Mouse (Mus musculus) hindbrain, postnatal 0 days (tissue): ENCODE measurements around the gene Ldlrad3. TPM values are rescaled to one million over a fixed set of nuclear protein-coding genes. Genes with fewer than 3 reads are reported as not detected.
A peak's percentile ranks its signal among the peaks of the same experiment; 100 is the strongest.

ENCODE experiments used
- ATAC-seq: fragments of 200-750 bp; cut with Nextera tagmentation; 2 replicates; pipeline ENCODE4 v1.8.0; 2017; ENCODE audit warnings: mild to moderate bottlenecking, moderate TSS enrichment, moderate library complexity
- DNase-seq: peaks from one replicate; pipeline ENCODE4 v3.0.0-alpha.2; 2015; ENCODE audit warnings: low spot score
- H3K27ac ChIP-seq: fragments of 300-500 bp; sonication (generic); 2 replicates; pipeline ENCODE4 v1.5.1; 2014; ENCODE audit warnings: mild to moderate bottlenecking
- H3K27me3 ChIP-seq: fragments of 300-500 bp; sonication (generic); 2 replicates; pipeline ENCODE4 v1.6.1; 2014; ENCODE audit warnings: low read length, mixed read lengths; ENCODE audit not compliant: insufficient read depth
- H3K36me3 ChIP-seq: fragments of 300-500 bp; sonication (generic); 2 replicates; pipeline ENCODE4 v1.6.1; 2014; ENCODE audit warnings: low read length, mixed read lengths; ENCODE audit not compliant: insufficient read depth
- H3K4me1 ChIP-seq: fragments of 300-500 bp; sonication (generic); 2 replicates; pipeline ENCODE4 v1.6.1; 2014; ENCODE audit warnings: antibody characterized with exemption, low read length, mixed read lengths; ENCODE audit not compliant: insufficient read depth
- H3K4me2 ChIP-seq: fragments of 300-500 bp; sonication (generic); 2 replicates; pipeline ENCODE4 v1.6.1; 2014; ENCODE audit warnings: low read depth, mild to moderate bottlenecking, low read length, moderate library complexity, mixed read lengths
- H3K4me3 ChIP-seq: fragments of 300-500 bp; sonication (generic); 2 replicates; pipeline ENCODE4 v1.5.1; 2014; ENCODE audit warnings: low read length
- H3K9ac ChIP-seq: fragments of 300-500 bp; sonication (generic); replicated peaks from 2 replicates; pipeline ENCODE4 v1.6.1; 2014; ENCODE audit warnings: mild to moderate bottlenecking, low read length, moderate library complexity, mixed read lengths
- H3K9me3 ChIP-seq: fragments of 300-500 bp; sonication (generic); 2 replicates; pipeline ENCODE4 v1.6.1; 2016; ENCODE audit warnings: low read length, mixed read lengths
- CTCF ChIP-seq: IDR thresholded peaks from 2 replicates; pipeline ENCODE4 v1.5.1; 2016; ENCODE audit warnings: antibody characterized with exemption, control low read depth, low read depth
- WGBS: fragments of 180-500 bp; shearing (Covaris S2); extraction: QIAGEN DNeasy Blood & Tissue Kit; methylation state at CpG from one replicate; pipeline ENCODE4 v1.1.7; 2014; 5-methylcytosine and 5-hydroxymethylcytosine counted together
- polyA plus RNA-seq: library from polyadenylated mRNA; unstranded; fragments of >200 nt; fragmentation: Nextera tagmentation; extraction: Ambion mirVana; gene quantifications from 2 replicates; pipeline ENCODE4 v1.2.1, GENCODE M21; 2015
- total RNA-seq: library from RNA; depleted of rRNA; stranded (reverse); fragments of >200 nt; gene quantifications from 2 replicates; pipeline ENCODE4 v1.2.3, GENCODE M21; 2014

Ldlrad3 gene
- total and polyA plus RNA-seq, 2 experiments from 2014 or later: 21.6 to 32.4 TPM

DNA sequence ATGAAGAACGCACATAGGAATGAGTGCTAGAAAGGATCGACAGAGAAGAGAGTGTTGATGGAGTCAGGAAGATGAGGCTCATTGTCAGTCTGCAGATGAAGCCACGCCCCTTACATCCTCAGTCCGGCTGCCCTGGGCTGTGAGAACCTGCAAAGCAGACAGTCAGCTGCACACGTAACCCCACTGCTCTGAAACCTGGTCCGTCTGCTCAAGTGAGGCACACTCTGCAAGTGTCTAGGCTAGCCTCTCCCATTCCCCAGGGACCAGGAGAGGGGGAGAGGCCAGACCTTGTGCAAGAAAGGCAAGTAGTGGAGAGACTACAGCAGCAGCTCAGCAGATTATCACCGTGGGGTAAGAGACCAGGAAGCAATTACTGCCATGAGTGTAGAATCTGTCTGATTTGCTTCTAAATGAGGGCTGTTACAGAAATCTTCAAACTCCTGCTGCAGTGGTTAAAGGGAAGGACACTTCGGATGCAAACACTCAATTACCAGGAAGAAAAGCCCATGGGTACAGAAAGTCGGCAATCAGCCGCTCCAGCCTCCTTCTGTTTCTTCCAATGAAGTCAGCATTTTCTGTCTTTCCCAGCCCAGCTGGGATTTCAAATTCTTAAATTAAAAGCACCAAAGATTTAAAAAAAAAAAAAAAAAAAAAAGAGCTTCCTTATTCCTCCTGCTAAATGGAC lies 136.2 kb downstream of the Ldlrad3 start:
- ATAC-seq: peak; percentile 30; the same call in 1 of the 2 replicates
- no peak overlapping the region for H3K27ac ChIP-seq

DNA sequence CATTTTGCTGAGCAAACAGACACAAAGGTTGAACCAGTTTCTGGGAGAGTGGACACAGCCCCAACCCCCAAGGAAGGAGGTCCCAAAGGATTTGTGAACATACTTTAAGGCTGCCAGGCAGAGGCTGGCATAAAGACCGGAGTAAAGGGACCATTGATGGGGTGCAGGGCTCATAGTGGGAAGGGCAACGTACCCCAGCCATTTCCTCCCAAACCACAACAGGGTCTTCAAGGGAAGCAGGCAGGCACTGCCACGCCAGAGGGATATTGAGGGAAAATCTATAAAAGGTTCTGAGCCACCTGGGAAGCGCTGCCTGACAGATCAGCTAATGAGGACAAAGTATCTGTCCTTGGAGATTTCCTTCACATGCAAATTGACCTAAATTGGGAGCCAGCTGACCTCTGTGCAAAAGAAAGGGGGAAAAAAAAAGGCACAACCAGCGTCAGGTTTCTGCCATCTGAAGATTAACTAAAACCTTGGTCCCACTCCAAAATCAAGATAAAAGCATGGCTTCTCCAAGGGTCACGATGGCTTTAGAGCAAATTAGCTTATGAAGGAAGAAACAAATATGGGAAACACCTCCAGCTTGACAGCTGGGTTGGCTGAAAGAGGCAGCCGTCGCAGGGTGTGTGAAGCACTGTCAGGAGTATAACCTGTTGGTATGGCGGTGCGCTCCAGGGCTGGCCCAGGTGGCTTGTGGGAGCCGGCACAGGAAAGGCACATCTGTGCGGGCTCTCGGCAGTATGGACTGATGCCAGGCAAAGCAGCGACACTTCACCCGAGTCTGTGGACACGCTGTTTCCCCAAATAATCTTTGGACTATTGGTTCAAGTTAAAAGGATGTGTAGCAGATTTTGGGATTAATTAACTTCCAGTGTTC lies 137.6 kb downstream of the Ldlrad3 start:
- TF ChIP-seq CTCF: no peak
- H3K27me3 ChIP-seq: no peaks in the 10 kb centered on the region
- H3K4me1 ChIP-seq: peaks cover 14% of the 10 kb centered on the region; the same call in 1 of the 2 replicates
- H3K36me3 ChIP-seq: no peaks in the 10 kb centered on the region
- H3K27ac ChIP-seq: no peak overlapping the region
- no peaks in the 10 kb centered on the region for H3K9me3 ChIP-seq
- DNase-seq: peak; percentile 19
- 42% methylated on average over 16 of the region's 16 CpGs for WGBS
- no peak overlapping the region for H3K9ac ChIP-seq
- no peak for ATAC-seq
- no peak overlapping the region for H3K4me2 ChIP-seq
- H3K4me3 ChIP-seq: no peak overlapping the region

More for the DNA sequence above, 136.2 kb downstream of the Ldlrad3 start:
- Histone ChIP-seq H3K9ac (no peak overlapping the region), H3K9me3 (no peaks in the 10 kb centered on the region), H3K4me2 (no peak overlapping the region), H3K4me3 (no peak overlapping the region), H3K36me3 (no peaks in the 10 kb centered on the region), H3K27me3 (no peaks in the 10 kb centered on the region), H3K4me1 (peaks cover 14% of the 10 kb centered on the region; the same call in 1 of the 2 replicates)
- peak; percentile 29 for DNase-seq
- no peak for TF ChIP-seq CTCF
- WGBS: 48% methylated on average over 10 of the region's 10 CpGs

DNA sequence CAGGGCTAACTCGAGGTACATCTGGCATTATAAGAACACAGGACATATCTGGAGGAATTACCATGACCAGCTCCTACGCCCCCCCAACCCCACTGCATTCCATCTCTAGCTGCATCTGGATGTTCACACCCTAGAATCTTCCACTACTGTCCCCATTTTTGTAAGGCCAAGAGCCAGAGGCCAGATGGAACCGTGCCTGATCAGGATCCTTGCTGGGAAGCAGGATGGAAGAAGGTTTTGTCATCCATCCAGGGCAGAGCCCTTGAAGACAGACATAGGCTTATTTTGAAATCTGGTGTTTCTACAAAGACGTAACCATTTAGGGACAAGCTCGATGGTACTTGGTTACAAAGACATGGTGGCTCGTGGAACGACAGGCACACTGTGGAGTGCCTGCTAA lies 139.7 kb downstream of the Ldlrad3 start:
- 93% methylated on average over 7 of the region's 7 CpGs for WGBS
- Histone ChIP-seq H3K4me2 (no peak overlapping the region), H3K27ac (no peak overlapping the region), H3K36me3 (no peaks in the 10 kb centered on the region), H3K4me1 (peaks cover 9% of the 10 kb centered on the region; the same call in 1 of the 2 replicates), H3K27me3 (no peaks in the 10 kb centered on the region), H3K9me3 (no peaks in the 10 kb centered on the region), H3K9ac (no peak overlapping the region), H3K4me3 (no peak overlapping the region)
- ATAC-seq (no peak), DNase-seq (no peak)
- TF ChIP-seq CTCF: no peak

DNA sequence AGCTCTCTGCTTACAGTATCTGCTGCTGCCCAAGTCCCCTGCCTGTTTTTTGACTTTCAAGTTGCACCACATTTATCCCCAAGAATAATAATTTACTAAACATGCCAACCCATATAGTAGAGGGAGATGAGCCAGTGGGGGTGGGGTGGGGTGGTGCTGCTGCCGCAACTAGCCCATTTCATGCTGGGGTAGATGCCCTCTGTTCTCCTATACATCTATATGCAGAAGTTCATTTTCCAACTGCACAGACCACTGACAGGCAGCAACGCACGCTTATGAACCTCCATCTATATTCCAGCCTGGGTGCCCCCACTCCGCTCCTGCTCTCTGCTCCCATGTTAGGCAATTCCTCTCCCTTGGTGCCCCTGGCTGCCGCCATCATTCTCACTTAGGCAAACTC lies 145.7 kb downstream of the Ldlrad3 start:
- peaks cover 12% of the 10 kb centered on the region for H3K4me1 ChIP-seq
- no peak overlapping the region for H3K4me2 ChIP-seq
- no peak for ATAC-seq
- 74% methylated on average over 5 of the region's 5 CpGs for WGBS
- no peaks in the 10 kb centered on the region for H3K9me3 ChIP-seq
- no peak overlapping the region for H3K27ac ChIP-seq
- TF ChIP-seq CTCF: no peak
- DNase-seq: no peak
- no peak overlapping the region for H3K4me3 ChIP-seq
- H3K9ac ChIP-seq: no peak overlapping the region
- H3K36me3 ChIP-seq: no peaks in the 10 kb centered on the region
- no peaks in the 10 kb centered on the region for H3K27me3 ChIP-seq

DNA sequence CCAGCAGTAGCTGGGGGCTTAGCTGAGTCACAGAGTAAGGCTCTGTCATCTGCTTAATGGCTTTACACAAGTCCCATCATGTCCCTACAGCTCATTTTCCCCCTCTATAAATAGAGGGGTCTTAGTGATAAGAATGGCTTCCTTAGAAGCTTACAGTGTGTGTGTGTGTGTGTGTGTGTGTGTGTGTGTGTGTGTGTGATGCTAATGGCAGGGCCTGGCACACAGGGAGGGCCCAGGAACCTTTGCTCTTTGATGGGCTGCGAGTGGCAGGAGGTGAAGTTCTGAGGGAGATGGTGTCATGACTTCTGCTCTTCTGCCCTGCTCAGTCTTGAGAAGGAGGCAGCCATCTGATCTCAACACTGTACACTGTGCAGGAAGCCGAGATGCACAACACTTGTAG lies 146.2 kb downstream of the Ldlrad3 start:
- H3K9ac ChIP-seq: no peak overlapping the region
- no peak overlapping the region for H3K27ac ChIP-seq
- no peaks in the 10 kb centered on the region for H3K9me3 ChIP-seq
- peaks cover 12% of the 10 kb centered on the region for H3K4me1 ChIP-seq
- no peak for TF ChIP-seq CTCF
- WGBS: 87% methylated on average over 2 of the region's 2 CpGs
- ATAC-seq (no peak), DNase-seq (no peak)
- H3K27me3 ChIP-seq: no peaks in the 10 kb centered on the region
- H3K4me2 ChIP-seq: no peak overlapping the region
- no peak overlapping the region for H3K4me3 ChIP-seq
- no peaks in the 10 kb centered on the region for H3K36me3 ChIP-seq

DNA sequence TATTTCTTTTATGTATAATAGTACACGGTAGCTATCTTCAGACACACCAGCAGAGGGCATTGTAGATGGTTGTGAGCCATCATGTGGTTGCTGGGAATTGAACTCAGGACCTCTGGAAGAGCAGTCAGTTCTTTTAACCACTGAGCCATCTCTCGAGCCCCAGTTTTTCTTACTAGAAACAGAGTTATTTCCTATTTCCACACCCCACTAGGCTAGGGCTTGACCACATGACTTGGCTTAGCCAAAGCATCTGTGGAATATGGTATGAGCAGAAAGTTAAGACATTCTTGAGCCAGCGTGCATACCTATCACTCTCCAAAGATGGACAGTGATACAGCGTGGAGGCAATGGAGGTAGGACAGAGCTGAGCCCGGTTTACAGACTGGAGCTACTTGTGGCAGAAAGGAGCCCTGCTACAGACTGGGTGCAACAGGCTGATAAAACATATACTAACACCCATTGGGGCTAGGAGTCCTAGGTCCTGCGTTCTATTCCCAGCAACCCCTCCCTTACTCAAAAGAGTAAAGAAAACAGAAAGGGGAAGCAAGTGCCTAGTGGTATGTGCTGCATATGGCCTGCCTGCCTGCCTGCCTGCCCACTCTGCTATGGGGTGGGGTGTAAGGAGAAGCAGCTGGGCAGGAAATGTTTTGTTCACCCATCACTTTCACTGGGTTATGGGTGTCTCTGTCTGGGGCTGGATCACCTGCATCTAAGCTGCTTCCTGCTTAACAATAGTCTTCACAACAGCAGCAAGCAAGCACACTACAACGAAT lies 147.1 kb downstream of the Ldlrad3 start:
- H3K9ac ChIP-seq: no peak overlapping the region
- no peak overlapping the region for H3K27ac ChIP-seq
- peaks cover 12% of the 10 kb centered on the region for H3K4me1 ChIP-seq
- H3K4me3 ChIP-seq: no peak overlapping the region
- DNase-seq: no peak
- peak; percentile 32; the same call in 1 of the 2 replicates for TF ChIP-seq CTCF
- no peaks in the 10 kb centered on the region for H3K27me3 ChIP-seq
- WGBS: 78% methylated on average over 7 of the region's 7 CpGs
- H3K36me3 ChIP-seq: no peaks in the 10 kb centered on the region
- no peak for ATAC-seq
- no peak overlapping the region for H3K4me2 ChIP-seq
- H3K9me3 ChIP-seq: no peaks in the 10 kb centered on the region
